Mouse (Mus musculus): ENCODE data around the gene Plin3. TPM values are rescaled to one million over a fixed set of nuclear protein-coding genes. Genes with fewer than 3 reads are reported as not detected.
"Not testable (repeated sequence)": the region's sequence is repeated elsewhere in the genome, so short reads cannot be mapped to it uniquely, and the experiment has no call there.

The Plin3 gene
- polyA plus RNA-seq, 1 experiment from 2014 or later: 82.5 TPM

GRCm38 (mm10) chr17:56265011-56265410 is 27.7 kb downstream of the Plin3 start:
- no peak for ATAC-seq
- in situ Hi-C loops (cut with MboI; ENCODE audit: low pct_unique_long_range_greater_than_20kb): no loop called here
- ChIA-PET CTCF (interaction anchor here (1.1 to 1.8 kb wide), 3 partner anchors 9 to 85 kb away, joined by 3 to 6 read pairs (median 4); no protein-coding TSS in a partner anchor), POLR2A (interaction anchor here (0.7 kb wide), 3 partner anchors 39 to 79 kb away, joined by 3 to 8 read pairs (median 4); no protein-coding TSS in a partner anchor)
- TF ChIP-seq CTCF (IDR thresholded peaks at IDR 0.05): no peak
- H3K27me3 ChIP-seq: no peaks in the 10 kb centered on the region
- DNase-seq (ENCODE audit: low read depth, low spot score): no peak

GRCm38 (mm10) chr17:56264020-56264419 is 28.7 kb downstream of the Plin3 start:
- no peak for TF ChIP-seq CTCF (IDR thresholded peaks at IDR 0.05)
- ChIA-PET CTCF (interaction anchor here (0.7 to 1.8 kb wide), 5 partner anchors 8 to 133 kb away, joined by 3 to 6 read pairs (median 4); no protein-coding TSS in a partner anchor), POLR2A (interaction anchor here (0.6 to 0.7 kb wide), 2 partner anchors 61 to 85 kb away, joined by 4 read pairs; no protein-coding TSS in a partner anchor)
- in situ Hi-C loops (cut with MboI; ENCODE audit: low pct_unique_long_range_greater_than_20kb): no loop called here
- H3K27me3 ChIP-seq: no peaks in the 10 kb centered on the region
- DNase-seq (ENCODE audit: low read depth, low spot score): no peak
- ATAC-seq: no peak

- ChIA-PET CTCF (interaction anchor here (0.6 to 1.7 kb wide), 5 partner anchors 9 to 132 kb away, joined by 3 to 4 read pairs (median 3); no protein-coding TSS in a partner anchor), POLR2A (interaction anchor here (0.6 kb wide), 1 partner anchor 183 kb away, joined by 4 read pairs; no protein-coding TSS in a partner anchor)
- no peak for TF ChIP-seq CTCF (IDR thresholded peaks at IDR 0.05)
- in situ Hi-C loops (cut with MboI; ENCODE audit: low pct_unique_long_range_greater_than_20kb): no loop called here
- no peaks in the 10 kb centered on the region for H3K27me3 ChIP-seq
- ATAC-seq (no peak), DNase-seq (ENCODE audit: low read depth, low spot score) (no peak)
Observed at GRCm38 (mm10) chr17:56262645-56263094, 30.0 kb downstream of the Plin3 start.

- H3K27me3 ChIP-seq: no peaks in the 10 kb centered on the region
- ChIA-PET POLR2A (no interaction called here), CTCF (interaction anchor here (1.3 kb wide), 1 partner anchor 89 kb away, joined by 3 read pairs; no protein-coding TSS in a partner anchor)
- ATAC-seq (no peak), DNase-seq (ENCODE audit: low read depth, low spot score) (no peak)
- in situ Hi-C loops (cut with MboI; ENCODE audit: low pct_unique_long_range_greater_than_20kb): no loop called here
- TF ChIP-seq CTCF (IDR thresholded peaks at IDR 0.05): no peak
Observed at GRCm38 (mm10) chr17:56261166-56261565, 31.5 kb downstream of the Plin3 start.

- ChIA-PET CTCF (interaction anchor here (1.2 kb wide), 1 partner anchor 91 kb away, joined by 3 read pairs; no protein-coding TSS in a partner anchor), POLR2A (no interaction called here)
- DNase-seq (ENCODE audit: low read depth, low spot score): no peak
- no peak for ATAC-seq
- in situ Hi-C loops (cut with MboI; ENCODE audit: low pct_unique_long_range_greater_than_20kb): loop anchor here (10.0 kb wide), 1 partner anchor 55 kb away; no protein-coding TSS in a partner anchor
- no peaks in the 10 kb centered on the region for H3K27me3 ChIP-seq
- TF ChIP-seq CTCF (IDR thresholded peaks at IDR 0.05): no peak
Observed at GRCm38 (mm10) chr17:56259301-56260037, 33.2 kb downstream of the Plin3 start.

GRCm38 (mm10) chr17:56258812-56259211 is 33.9 kb downstream of the Plin3 start:
- ATAC-seq; DNase-seq (ENCODE audit: low read depth, low spot score); H3K27me3 ChIP-seq; POLR2A ChIA-PET: not testable (repeated sequence)
- in situ Hi-C loops (cut with MboI; ENCODE audit: low pct_unique_long_range_greater_than_20kb): loop anchor here (10.0 kb wide), 1 partner anchor 54 kb away; no protein-coding TSS in a partner anchor
- CTCF ChIA-PET: interaction anchor here (1.2 kb wide), 1 partner anchor 92 kb away, joined by 3 read pairs; no protein-coding TSS in a partner anchor

- POLR2A ChIA-PET; DNase-seq (ENCODE audit: low read depth, low spot score); ATAC-seq; H3K27me3 ChIP-seq: not testable (repeated sequence)
- in situ Hi-C loops (cut with MboI; ENCODE audit: low pct_unique_long_range_greater_than_20kb): loop anchor here (10.0 kb wide), 1 partner anchor 53 kb away; no protein-coding TSS in a partner anchor
- CTCF ChIA-PET: interaction anchor here (0.7 kb wide), 1 partner anchor 99 kb away, joined by 3 read pairs; no protein-coding TSS in a partner anchor
Observed at GRCm38 (mm10) chr17:56258269-56258668, 34.4 kb downstream of the Plin3 start.

- POLR2A ChIA-PET: no interaction called here
- ATAC-seq (peak; percentile 3), DNase-seq (ENCODE audit: low read depth, low spot score) (no peak)
- CTCF ChIA-PET: interaction anchor here (0.7 kb wide), 1 partner anchor 100 kb away, joined by 3 read pairs; no protein-coding TSS in a partner anchor
- in situ Hi-C loops (cut with MboI; ENCODE audit: low pct_unique_long_range_greater_than_20kb): loop anchor here (10.0 kb wide), 1 partner anchor 53 kb away; no protein-coding TSS in a partner anchor
- H3K27me3 ChIP-seq: no peaks in the 10 kb centered on the region
- TF ChIP-seq CTCF (IDR thresholded peaks at IDR 0.05): no peak
Observed at GRCm38 (mm10) chr17:56257181-56257894, 35.3 kb downstream of the Plin3 start.

GRCm38 (mm10) chr17:56256239-56256881 is 36.3 kb downstream of the Plin3 start, which contains the start of gene Fem1a:
Gene Fem1a, plus strand, starts transcription at chr17:56256810.
- DNase-seq (ENCODE audit: low read depth, low spot score): peak; percentile 96
- TF ChIP-seq CTCF (IDR thresholded peaks at IDR 0.05): no peak
- peak; percentile 54 for ATAC-seq
- H3K27me3 ChIP-seq: no peaks in the 10 kb centered on the region
- POLR2A ChIA-PET: interaction anchor here (0.6 to 1.7 kb wide), 4 partner anchors 32 to 60 kb away, joined by 3 to 4 read pairs (median 4); no protein-coding TSS in a partner anchor
- in situ Hi-C loops (cut with MboI; ENCODE audit: low pct_unique_long_range_greater_than_20kb): loop anchor here (10.0 kb wide), 1 partner anchor 52 kb away; no protein-coding TSS in a partner anchor
- CTCF ChIA-PET: interaction anchor here (0.8 to 3.1 kb wide), 20 partner anchors 8 to 130 kb away, joined by 3 to 24 read pairs (median 5); partner anchors contain the start of genes Dpp9 and Ticam1
